Mouse (Mus musculus) forebrain, embryonic 14.5 days (tissue): Measurements from ENCODE around the gene Ccdc167. TPM values are rescaled to one million over a fixed set of nuclear protein-coding genes. Genes with fewer than 3 reads are reported as not detected.

Source experiments
- ATAC-seq: fragments of 200-750 bp; cut with Nextera tagmentation; 2 replicates; pipeline ENCODE4 v1.8.0; 2017; ENCODE audit warnings: mild to moderate bottlenecking, moderate library complexity
- DNase-seq: peaks from one replicate; pipeline ENCODE4 v3.0.0-alpha.2; 2015; ENCODE audit warnings: low spot score
- H3K27ac ChIP-seq: fragments of 300-500 bp; sonication (generic); 2 replicates; pipeline ENCODE4 v1.5.1; 2014; ENCODE audit warnings: low read depth, mild to moderate bottlenecking, control low read depth, low read length, moderate library complexity
- H3K27me3 ChIP-seq: fragments of 300-500 bp; sonication (generic); replicated peaks from 2 replicates; pipeline ENCODE4 v1.6.1; 2014; ENCODE audit warnings: low read length, control low read depth, mixed read lengths; ENCODE audit not compliant: control insufficient read depth, insufficient read depth
- H3K36me3 ChIP-seq: fragments of 300-500 bp; sonication (generic); 2 replicates; pipeline ENCODE4 v1.6.1; 2014; ENCODE audit warnings: low read length, control low read depth; ENCODE audit not compliant: control insufficient read depth, insufficient read depth
- H3K4me1 ChIP-seq: fragments of 300-500 bp; sonication (generic); 2 replicates; pipeline ENCODE4 v1.6.1; 2014; ENCODE audit warnings: antibody characterized with exemption, low read length, control low read depth; ENCODE audit not compliant: control insufficient read depth, insufficient read depth
- H3K4me2 ChIP-seq: fragments of 300-500 bp; sonication (generic); 2 replicates; pipeline ENCODE4 v1.6.1; 2014; ENCODE audit warnings: mild to moderate bottlenecking, control low read depth, low read length
- H3K4me3 ChIP-seq: fragments of 300-500 bp; sonication (generic); 2 replicates; pipeline ENCODE4 v1.5.1; 2014; ENCODE audit warnings: low read depth, low read length, control low read depth
- H3K9ac ChIP-seq: fragments of 300-500 bp; sonication (generic); 2 replicates; pipeline ENCODE4 v1.6.1; 2014; ENCODE audit warnings: mild to moderate bottlenecking, low read length, control low read depth, moderate library complexity
- H3K9me3 ChIP-seq: fragments of 300-500 bp; sonication (generic); replicated peaks from 2 replicates; pipeline ENCODE4 v1.6.1; 2016; ENCODE audit warnings: low read length, control low read depth, mixed read lengths; ENCODE audit not compliant: control insufficient read depth
- WGBS: fragments of 180-500 bp; shearing (Covaris S2); extraction: QIAGEN DNeasy Blood & Tissue Kit; methylation state at CpG from one replicate; pipeline ENCODE4 v1.1.7; 2014; 5-methylcytosine and 5-hydroxymethylcytosine counted together
- polyA plus RNA-seq: library from polyadenylated mRNA; unstranded; fragments of >200 nt; fragmentation: Nextera tagmentation; extraction: Ambion mirVana; gene quantifications from 2 replicates; pipeline ENCODE4 v1.2.1, GENCODE M21; 2014

Ccdc167 gene
- polyA plus RNA-seq, 1 experiment from 2014 or later, result 12.8 TPM

GRCm38 (mm10) chr17:29684275-29684674 is 32.6 kb downstream of the Ccdc167 start:
- no peak overlapping the region for H3K27ac ChIP-seq
- H3K4me1 ChIP-seq, result no peaks in the 10 kb centered on the region
- no peak for ATAC-seq
- 94% methylated on average over 4 of the region's 4 CpGs for WGBS
- H3K27me3 ChIP-seq, result no peaks in the 10 kb centered on the region
- no peak overlapping the region for H3K9ac ChIP-seq
- H3K36me3 ChIP-seq, result peaks cover 89% of the 10 kb centered on the region
- H3K4me3 ChIP-seq, result no peak overlapping the region
- no peak for DNase-seq
- H3K4me2 ChIP-seq, result no peak overlapping the region
- no peaks in the 10 kb centered on the region for H3K9me3 ChIP-seq

DNA sequence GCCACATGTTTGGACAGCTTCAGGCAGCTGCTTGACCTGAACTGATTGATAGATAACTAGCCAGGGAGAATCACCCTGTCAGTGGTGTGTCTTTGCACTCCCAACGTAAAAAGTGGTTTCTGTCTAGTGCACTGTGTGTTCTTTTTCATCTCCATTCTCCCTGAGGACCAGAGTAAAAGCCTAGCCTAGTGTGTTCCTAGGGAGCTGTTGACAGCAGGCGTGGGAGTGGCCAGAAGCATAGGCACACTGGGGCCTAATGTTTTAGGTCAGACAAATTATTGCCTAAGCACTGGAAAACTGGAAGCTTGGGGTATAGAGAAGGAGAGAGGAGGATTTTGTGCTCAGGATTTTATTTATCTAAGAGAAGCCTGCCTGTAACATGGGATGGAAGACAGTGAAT is 33.7 kb downstream of the Ccdc167 start:
- no peak overlapping the region for H3K9ac ChIP-seq
- 90% methylated on average over 2 of the region's 2 CpGs for WGBS
- peaks cover 89% of the 10 kb centered on the region for H3K36me3 ChIP-seq
- H3K4me3 ChIP-seq, result no peak overlapping the region
- no peak overlapping the region for H3K4me2 ChIP-seq
- no peaks in the 10 kb centered on the region for H3K27me3 ChIP-seq
- H3K4me1 ChIP-seq, result no peaks in the 10 kb centered on the region
- no peaks in the 10 kb centered on the region for H3K9me3 ChIP-seq
- no peak overlapping the region for H3K27ac ChIP-seq
- DNase-seq, result no peak
- ATAC-seq, result no peak

DNA sequence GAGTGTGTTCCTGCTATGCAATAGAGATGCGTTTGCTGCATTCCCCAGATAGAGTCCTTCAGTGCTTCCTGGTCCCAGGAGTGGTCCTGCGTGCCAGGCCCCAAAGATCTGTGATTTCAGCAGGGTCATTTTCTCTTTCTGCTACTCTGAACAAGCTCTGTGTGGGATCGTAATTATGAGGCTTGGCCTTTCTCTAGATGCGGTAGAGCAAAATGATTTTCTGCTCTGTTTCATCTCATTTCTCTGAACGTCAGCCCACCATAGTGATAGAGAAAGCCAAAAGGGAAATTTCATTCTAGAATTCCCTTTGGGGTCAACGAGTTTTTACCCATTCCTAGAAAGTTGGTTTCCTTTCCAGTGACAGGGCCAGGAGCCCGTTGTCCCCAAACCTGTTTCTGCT is 34.6 kb downstream of the Ccdc167 start:
- Histone ChIP-seq H3K9me3 (no peaks in the 10 kb centered on the region), H3K27ac (no peak overlapping the region), H3K36me3 (peaks cover 87% of the 10 kb centered on the region), H3K27me3 (no peaks in the 10 kb centered on the region), H3K4me2 (no peak overlapping the region), H3K4me3 (no peak overlapping the region), H3K4me1 (no peaks in the 10 kb centered on the region), H3K9ac (no peak overlapping the region)
- ATAC-seq (no peak), DNase-seq (no peak)
- 71% methylated on average over 7 of the region's 7 CpGs for WGBS

DNA sequence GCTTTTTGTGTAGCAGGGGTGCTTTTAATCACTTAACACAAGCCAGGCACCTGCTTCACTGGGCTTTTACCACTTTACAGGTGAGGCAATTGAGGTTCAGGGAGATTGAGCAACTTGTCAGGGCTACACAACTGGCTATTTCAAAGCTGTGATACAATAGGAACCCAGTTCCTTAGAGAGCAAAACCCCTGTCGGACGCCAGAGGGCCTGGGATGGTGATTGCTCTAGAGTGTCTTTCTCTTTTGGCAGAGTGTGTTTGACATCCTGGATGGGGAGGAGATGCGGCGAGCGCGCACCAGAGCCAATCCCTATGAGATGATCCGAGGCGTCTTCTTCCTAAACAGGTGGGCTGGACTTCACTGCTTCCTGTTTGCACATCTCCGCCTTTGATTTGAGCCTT is 35.2 kb downstream of the Ccdc167 start:
- H3K9me3 ChIP-seq, result no peaks in the 10 kb centered on the region
- 95% methylated on average over 9 of the region's 9 CpGs for WGBS
- H3K9ac ChIP-seq, result no peak overlapping the region
- no peaks in the 10 kb centered on the region for H3K27me3 ChIP-seq
- no peaks in the 10 kb centered on the region for H3K4me1 ChIP-seq
- H3K36me3 ChIP-seq, result peaks cover 87% of the 10 kb centered on the region
- H3K4me3 ChIP-seq, result no peak overlapping the region
- H3K27ac ChIP-seq, result no peak overlapping the region
- ATAC-seq (no peak), DNase-seq (no peak)
- no peak overlapping the region for H3K4me2 ChIP-seq

- no peak overlapping the region for H3K4me3 ChIP-seq
- no peaks in the 10 kb centered on the region for H3K4me1 ChIP-seq
- WGBS, result 95% methylated on average over 2 of the region's 2 CpGs
- ATAC-seq, result no peak
- no peaks in the 10 kb centered on the region for H3K27me3 ChIP-seq
- H3K4me2 ChIP-seq, result no peak overlapping the region
- H3K27ac ChIP-seq, result peak overlapping the region; percentile 81
- peaks cover 87% of the 10 kb centered on the region for H3K36me3 ChIP-seq
- DNase-seq, result no peak
- no peak overlapping the region for H3K9ac ChIP-seq
- H3K9me3 ChIP-seq, result no peaks in the 10 kb centered on the region
Measured at GRCm38 (mm10) chr17:29680921-29681320, 35.9 kb downstream of the Ccdc167 start.

DNA sequence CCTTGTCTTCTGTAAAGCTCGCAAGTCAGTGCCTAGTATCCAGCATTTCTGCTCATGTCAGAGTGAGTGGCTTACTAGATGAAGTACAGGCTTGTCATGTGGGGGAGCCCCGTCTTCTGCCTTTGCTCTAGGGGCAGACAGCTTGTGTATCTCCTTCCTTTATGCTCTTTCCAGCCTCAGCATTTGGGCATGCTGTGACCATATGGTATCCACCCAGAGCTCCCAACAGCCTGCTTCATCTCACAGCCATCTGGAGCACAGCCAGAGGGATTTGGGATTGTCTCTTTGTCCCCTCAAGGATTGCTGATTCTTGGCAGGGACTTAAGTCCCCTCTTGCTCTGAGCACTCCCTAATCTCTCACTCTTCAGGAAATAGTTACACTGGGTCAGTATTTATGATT is 36.7 kb downstream of the Ccdc167 start:
- Histone ChIP-seq H3K4me2 (no peak overlapping the region), H3K9me3 (no peaks in the 10 kb centered on the region), H3K27me3 (no peaks in the 10 kb centered on the region), H3K4me1 (no peaks in the 10 kb centered on the region), H3K4me3 (no peak overlapping the region), H3K36me3 (peaks cover 88% of the 10 kb centered on the region), H3K9ac (no peak overlapping the region; the same call in 1 of the 2 replicates), H3K27ac (peak overlapping the region; percentile 81)
- WGBS, result 51% methylated on average over 2 of the region's 2 CpGs
- ATAC-seq, result peak; percentile 94
- peak; percentile 88 for DNase-seq

DNA sequence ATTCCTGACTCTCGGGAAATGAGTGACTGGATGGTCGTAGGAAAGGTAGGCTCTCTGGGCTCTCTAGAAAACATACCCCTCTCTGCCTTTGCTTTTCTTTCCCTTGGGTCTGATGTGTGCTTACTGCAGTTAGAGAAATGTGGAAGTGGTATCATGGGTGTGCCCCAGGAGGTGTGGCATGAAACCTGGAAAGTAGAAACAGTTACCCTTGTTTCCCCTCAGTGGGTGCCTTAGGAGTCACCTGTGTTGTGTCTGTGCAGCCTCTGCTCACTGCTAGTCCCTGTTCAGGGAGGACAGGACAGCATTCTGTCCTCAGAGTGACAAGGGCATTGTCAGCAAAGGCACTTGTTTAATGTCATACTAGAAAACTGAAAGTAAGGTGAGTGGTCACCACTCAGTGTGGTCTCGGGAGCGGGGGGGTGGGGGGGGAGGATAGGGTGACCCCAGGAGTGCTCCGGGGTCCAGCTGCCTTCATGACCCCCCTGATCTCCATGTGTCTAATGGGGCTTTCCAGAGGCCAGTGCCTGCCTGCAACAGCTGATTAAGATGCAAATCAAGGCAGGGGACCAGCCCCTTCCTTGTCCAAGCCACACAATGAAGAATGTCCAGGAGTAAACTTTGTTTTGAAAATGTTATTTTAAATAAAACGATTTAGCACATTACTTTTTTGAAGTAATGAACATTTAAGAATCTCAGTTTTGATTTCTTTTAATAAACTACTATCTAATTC is 37.6 kb downstream of the Ccdc167 start:
- Histone ChIP-seq H3K27ac (no peak overlapping the region), H3K27me3 (no peaks in the 10 kb centered on the region), H3K4me3 (no peak overlapping the region), H3K4me1 (no peaks in the 10 kb centered on the region), H3K4me2 (no peak overlapping the region), H3K9ac (no peak overlapping the region), H3K36me3 (peaks cover 87% of the 10 kb centered on the region), H3K9me3 (no peaks in the 10 kb centered on the region)
- ATAC-seq, result no peak
- DNase-seq, result no peak
- WGBS, result 90% methylated on average over 6 of the region's 6 CpGs

GRCm38 (mm10) chr17:29678526-29678925 is 38.3 kb downstream of the Ccdc167 start:
- Histone ChIP-seq H3K4me1 (no peaks in the 10 kb centered on the region), H3K36me3 (peaks cover 87% of the 10 kb centered on the region), H3K27ac (no peak overlapping the region), H3K27me3 (no peaks in the 10 kb centered on the region), H3K9me3 (no peaks in the 10 kb centered on the region), H3K4me3 (no peak overlapping the region), H3K9ac (no peak overlapping the region), H3K4me2 (no peak overlapping the region)
- WGBS, result 87% methylated on average over 8 of the region's 8 CpGs
- ATAC-seq (no peak), DNase-seq (no peak)

DNA sequence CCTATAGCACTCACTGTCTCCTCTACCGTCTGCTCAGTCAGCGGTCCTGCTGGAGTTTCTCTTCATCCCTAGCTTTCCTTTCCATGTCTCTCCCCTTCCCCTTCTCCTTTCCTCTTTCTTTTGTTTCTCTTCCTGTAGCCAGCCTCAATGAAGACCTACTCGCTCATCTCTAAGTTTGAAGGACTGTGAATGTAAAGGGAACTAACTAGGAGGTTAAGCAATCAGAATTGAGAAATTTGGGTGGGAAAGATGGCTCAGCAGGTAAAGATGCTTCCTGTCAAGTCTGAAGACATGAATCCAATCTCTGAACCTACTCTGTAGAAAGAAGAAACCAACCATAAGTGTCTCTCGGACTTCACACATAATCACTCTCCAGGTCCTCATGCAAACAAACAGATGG is 43.5 kb downstream of the Ccdc167 start:
- ATAC-seq (no peak), DNase-seq (no peak)
- Histone ChIP-seq H3K4me1 (no peaks in the 10 kb centered on the region), H3K9me3 (no peaks in the 10 kb centered on the region), H3K36me3 (peaks cover 56% of the 10 kb centered on the region), H3K4me2 (no peak overlapping the region), H3K4me3 (no peak overlapping the region), H3K27me3 (no peaks in the 10 kb centered on the region), H3K27ac (no peak overlapping the region), H3K9ac (no peak overlapping the region)
- 97% methylated on average over 4 of the region's 4 CpGs for WGBS
